Mouse (Mus musculus) cerebellum, adult 11 months (tissue): ENCODE measurements at regions not wholly inside any gene's neighbourhood (a gene's known extent, or its start where the extent isn't known, plus 50 kb on each side); places are given as distances from the start of the nearest gene placed in this dataset.
"Not testable (repeated sequence)": the region's sequence is repeated elsewhere in the genome, so short reads cannot be mapped to it uniquely, and the experiment has no call there.

Source experiments
- DNase-seq: peaks from one replicate; pipeline ENCODE4 v3.0.0; 2022

GRCm38 (mm10) chr5:64587895-64588738 lies 215.1 kb upstream of the Klf3 start:
- no peak for DNase-seq

GRCm38 (mm10) chr5:64588768-64589167 lies 214.4 kb upstream of the Klf3 start:
- DNase-seq, result not testable (repeated sequence)

GRCm38 (mm10) chr5:64590036-64590435 lies 213.2 kb upstream of the Klf3 start:
- no peak for DNase-seq

GRCm38 (mm10) chr5:64590747-64591146 lies 212.4 kb upstream of the Klf3 start:
- DNase-seq, result no peak

- DNase-seq, result no peak
Measured at GRCm38 (mm10) chr5:64591792-64592191, 211.4 kb upstream of the Klf3 start.

- DNase-seq, result no peak
Measured at GRCm38 (mm10) chr5:64595220-64595619, 208.0 kb upstream of the Klf3 start.

GRCm38 (mm10) chr5:64595751-64596344 lies 207.3 kb upstream of the Klf3 start:
- DNase-seq, result no peak

GRCm38 (mm10) chr5:64597021-64597420 lies 206.2 kb upstream of the Klf3 start:
- no peak for DNase-seq

GRCm38 (mm10) chr5:64597451-64597850 lies 205.7 kb upstream of the Klf3 start:
- DNase-seq, result no peak

- DNase-seq, result no peak
Measured at GRCm38 (mm10) chr5:64598606-64599005, 204.6 kb upstream of the Klf3 start.

GRCm38 (mm10) chr5:64599015-64599414 lies 204.2 kb upstream of the Klf3 start:
- no peak for DNase-seq

- no peak for DNase-seq
Measured at GRCm38 (mm10) chr5:64599865-64600288, 203.3 kb upstream of the Klf3 start.

GRCm38 (mm10) chr5:64600392-64600791 lies 202.8 kb upstream of the Klf3 start:
- no peak for DNase-seq

GRCm38 (mm10) chr5:64600811-64601210 lies 202.4 kb upstream of the Klf3 start:
- no peak for DNase-seq

- DNase-seq, result no peak
Measured at GRCm38 (mm10) chr5:64601285-64601684, 201.9 kb upstream of the Klf3 start.

- DNase-seq, result no peak
Measured at GRCm38 (mm10) chr5:64601832-64602231, 201.4 kb upstream of the Klf3 start.

- no peak for DNase-seq
Measured at GRCm38 (mm10) chr5:64602356-64602936, 200.7 kb upstream of the Klf3 start.

- no peak for DNase-seq
Measured at GRCm38 (mm10) chr5:64602996-64603755, 200.0 kb upstream of the Klf3 start.

- DNase-seq, result no peak
Measured at GRCm38 (mm10) chr5:64605171-64605570, 198.0 kb upstream of the Klf3 start.

- no peak for DNase-seq
Measured at GRCm38 (mm10) chr5:64605991-64606390, 197.2 kb upstream of the Klf3 start.

GRCm38 (mm10) chr5:64609378-64610087 lies 193.7 kb upstream of the Klf3 start:
- no peak for DNase-seq

GRCm38 (mm10) chr5:64610146-64610545 lies 193.0 kb upstream of the Klf3 start:
- no peak for DNase-seq
